Mouse (Mus musculus) layer of hippocampus, adult 2 months (tissue): ENCODE results near the gene Cops8. TPM values are rescaled to one million over a fixed set of nuclear protein-coding genes. Genes with fewer than 3 reads are reported as not detected.

Experiments used
- DNase-seq, 2 experiments: peaks; one replicate each; pipeline ENCODE4 v3.0.0; 2022; ENCODE audit warnings: low spot score in 2 of 2
- H3K27ac ChIP-seq: fragments of 200-600 bp; 2 replicates; pipeline ENCODE4 v1.8.1; 2022
- H3K4me3 ChIP-seq: fragments of 200-600 bp; 2 replicates; pipeline ENCODE4 v1.8.1; 2022; ENCODE audit warnings: mild to moderate bottlenecking
- CTCF ChIP-seq: fragments of 200-600 bp; conservative IDR thresholded peaks from 2 replicates; pipeline ENCODE4 v1.8.1; 2022; ENCODE audit warnings: antibody characterized with exemption, mild to moderate bottlenecking, moderate library complexity
- total RNA-seq, 2 experiments: library from RNA; stranded (reverse); gene quantifications; 2 replicates each; pipeline ENCODE4 v1.2.3; 2021

The Cops8 gene
- total RNA-seq, 2 experiments from 2014 or later = 109 to 122 TPM

- no peak overlapping the region for H3K4me3 ChIP-seq
- H3K27ac ChIP-seq = no peak overlapping the region
- TF ChIP-seq CTCF = no peak
- DNase-seq = no peak
Observed at GRCm38 (mm10) chr1:90599226-90599625, 3.6 kb upstream of the Cops8 start.

GRCm38 (mm10) chr1:90601096-90601495 lies 1.7 kb upstream of the Cops8 start:
- no peak for DNase-seq
- Histone ChIP-seq H3K27ac (no peak overlapping the region), H3K4me3 (no peak overlapping the region)
- no peak for TF ChIP-seq CTCF

GRCm38 (mm10) chr1:90603561-90603887 lies 743 bp downstream of the Cops8 start:
- no peak for DNase-seq
- TF ChIP-seq CTCF = no peak
- Histone ChIP-seq H3K27ac (peak overlapping the region; percentile 91), H3K4me3 (peak overlapping the region; percentile 76)

- no peak for TF ChIP-seq CTCF
- Histone ChIP-seq H3K4me3 (no peak overlapping the region), H3K27ac (no peak overlapping the region)
- no peak for DNase-seq
Observed at GRCm38 (mm10) chr1:90609363-90609762, 6.6 kb downstream of the Cops8 start.

- H3K27ac ChIP-seq = no peak overlapping the region
- no peak for TF ChIP-seq CTCF
- no peak for DNase-seq
- H3K4me3 ChIP-seq = no peak overlapping the region
Observed at GRCm38 (mm10) chr1:90617258-90617657, 14.5 kb downstream of the Cops8 start.

- Histone ChIP-seq H3K4me3 (no peak overlapping the region), H3K27ac (no peak overlapping the region)
- DNase-seq = no peak
- peak; percentile 57 for TF ChIP-seq CTCF
Observed at GRCm38 (mm10) chr1:90633415-90634030, 30.7 kb downstream of the Cops8 start.

GRCm38 (mm10) chr1:90634205-90634745 lies 31.5 kb downstream of the Cops8 start:
- TF ChIP-seq CTCF = no peak
- Histone ChIP-seq H3K27ac (no peak overlapping the region), H3K4me3 (no peak overlapping the region)
- no peak for DNase-seq

GRCm38 (mm10) chr1:90638335-90638734 lies 35.6 kb downstream of the Cops8 start:
- Histone ChIP-seq H3K27ac (no peak overlapping the region), H3K4me3 (no peak overlapping the region)
- TF ChIP-seq CTCF = no peak
- DNase-seq = no peak

- Histone ChIP-seq H3K27ac (peak overlapping the region; percentile 40; the same call in 1 of the 2 replicates), H3K4me3 (no peak overlapping the region)
- peak; percentile 99 for TF ChIP-seq CTCF
- DNase-seq = peak; percentile 72 to 81
Observed at GRCm38 (mm10) chr1:90650781-90651437, 48.1 kb downstream of the Cops8 start.

GRCm38 (mm10) chr1:90651781-90652180 lies 49.0 kb downstream of the Cops8 start:
- H3K27ac ChIP-seq = no peak overlapping the region
- no peak for TF ChIP-seq CTCF

GRCm38 (mm10) chr1:90652553-90652952 lies 49.8 kb downstream of the Cops8 start:
- no peak overlapping the region for H3K27ac ChIP-seq
- DNase-seq = no peak
- H3K4me3 ChIP-seq = no peak overlapping the region
- no peak for TF ChIP-seq CTCF

More at GRCm38 (mm10) chr1:90651781-90652180, 49.0 kb downstream of the Cops8 start:
- no peak for DNase-seq
- no peak overlapping the region for H3K4me3 ChIP-seq

GRCm38 (mm10) chr1:90656492-90657245 lies 53.9 kb downstream of the Cops8 start:
- H3K4me3 ChIP-seq = no peak overlapping the region
- TF ChIP-seq CTCF = no peak
- DNase-seq = no peak
- H3K27ac ChIP-seq = no peak overlapping the region
